Mouse (Mus musculus): ENCODE measurements around the gene Itm2c. TPM values are rescaled to one million over a fixed set of nuclear protein-coding genes. Genes with fewer than 3 reads are reported as not detected.

Itm2c gene
- polyA plus RNA-seq, 1 experiment from 2014 or later = 92.0 TPM

DNA sequence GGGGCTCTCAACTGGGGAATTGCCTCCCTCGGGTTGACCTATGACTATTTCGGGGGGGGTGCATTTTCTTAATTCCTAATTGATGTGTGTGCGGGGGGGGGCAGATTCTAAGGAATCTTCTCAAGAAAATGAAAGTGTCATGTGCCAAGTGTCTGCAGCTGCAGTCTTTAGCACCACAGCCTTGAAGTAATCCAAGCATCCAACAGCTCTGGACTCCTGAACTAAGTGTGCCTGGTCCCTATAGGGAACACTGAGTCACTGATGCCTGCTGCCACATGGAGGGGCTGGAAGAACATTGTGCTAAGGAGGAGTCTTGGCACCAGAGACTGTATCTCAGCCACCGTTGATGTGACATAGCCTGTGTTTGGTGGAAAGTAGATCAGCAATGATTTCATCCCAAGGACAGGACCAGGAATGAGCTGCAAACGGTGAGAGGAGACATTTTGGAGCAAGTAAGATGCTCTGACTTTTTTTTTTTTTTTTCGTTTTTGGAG, 36.8 kb upstream of the Itm2c start:
- ATAC-seq (replicated peaks; ENCODE audit: low FRiP score, low TSS enrichment, low read depth) (no peak), DNase-seq (ENCODE audit: low spot score) (no peak)
- no peak overlapping the region for H3K4me3 ChIP-seq (ENCODE audit: low read depth, low read length)
- H3K4me1 ChIP-seq (replicated peaks; ENCODE audit: control insufficient read depth, insufficient read depth, low read length) = no peaks in the 10 kb centered on the region
- peaks cover 3% of the 10 kb centered on the region; the same call in 1 of the 2 replicates for H3K36me3 ChIP-seq (ENCODE audit: control insufficient read depth, insufficient read depth, low read length)
- no peaks in the 10 kb centered on the region for H3K27me3 ChIP-seq (replicated peaks; ENCODE audit: control insufficient read depth, insufficient read depth, low read length)
- no peak overlapping the region for H3K27ac ChIP-seq (ENCODE audit: low read depth)
- no peak overlapping the region for H3K9ac ChIP-seq (ENCODE audit: low read length)
- no peak overlapping the region for H3K4me2 ChIP-seq (ENCODE audit: low read length)
- peaks cover 7% of the 10 kb centered on the region; the same call in 1 of the 2 replicates for H3K9me3 ChIP-seq (ENCODE audit: control insufficient read depth, low read length)
- 78% methylated on average over 6 of the region's 6 CpGs for WGBS

DNA sequence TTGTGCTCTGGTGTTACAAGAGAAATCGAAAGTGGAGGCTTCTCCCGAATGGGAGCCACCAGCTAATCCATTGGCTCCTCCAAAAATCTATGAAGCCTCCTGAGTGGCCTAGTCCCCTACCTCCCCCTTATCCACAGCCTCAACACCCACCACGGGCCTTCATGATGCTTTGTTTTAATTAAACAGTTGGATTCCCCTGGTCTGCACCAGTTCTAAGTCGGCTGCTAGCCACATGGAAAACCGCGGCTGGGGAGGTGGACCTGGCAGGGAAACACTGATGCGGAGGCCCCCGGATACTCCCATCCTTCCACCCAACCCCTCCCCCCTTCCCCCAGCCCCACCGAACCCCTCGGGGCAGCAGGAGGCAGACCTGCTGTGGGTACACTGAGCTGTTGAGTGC, 29.7 kb upstream of the Itm2c start:
- DNase-seq (ENCODE audit: low spot score) (no peak), ATAC-seq (replicated peaks; ENCODE audit: low FRiP score, low TSS enrichment, low read depth) (no peak)
- Histone ChIP-seq H3K27ac (ENCODE audit: low read depth) (no peak overlapping the region), H3K4me3 (ENCODE audit: low read depth, low read length) (no peak overlapping the region), H3K4me2 (ENCODE audit: low read length) (no peak overlapping the region), H3K9me3 (ENCODE audit: control insufficient read depth, low read length) (peaks cover 14% of the 10 kb centered on the region; the same call in 1 of the 2 replicates), H3K9ac (ENCODE audit: low read length) (no peak overlapping the region), H3K4me1 (replicated peaks; ENCODE audit: control insufficient read depth, insufficient read depth, low read length) (no peaks in the 10 kb centered on the region), H3K27me3 (replicated peaks; ENCODE audit: control insufficient read depth, insufficient read depth, low read length) (no peaks in the 10 kb centered on the region), H3K36me3 (ENCODE audit: control insufficient read depth, insufficient read depth, low read length) (no peaks in the 10 kb centered on the region)
- 84% methylated on average over 10 of the region's 10 CpGs for WGBS

DNA sequence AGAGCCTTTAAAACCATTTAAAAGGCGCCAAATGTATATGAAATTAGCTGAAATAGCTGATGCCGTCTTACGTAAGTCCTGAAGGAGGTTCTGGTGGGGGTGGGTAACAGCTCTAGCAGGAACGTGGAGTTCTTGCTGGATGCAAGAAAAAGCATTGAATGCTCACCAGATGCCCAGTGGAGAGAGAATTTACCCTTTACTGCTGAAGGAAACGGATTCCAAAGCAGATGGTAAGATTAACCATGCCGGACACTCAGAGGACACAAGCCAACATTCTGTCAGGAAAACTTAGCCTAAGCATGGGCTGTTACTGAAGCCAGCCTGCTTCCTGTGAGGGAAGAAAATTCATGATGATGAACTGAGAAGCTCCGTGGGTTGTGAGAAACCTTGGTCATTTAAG, 24.1 kb upstream of the Itm2c start:
- DNase-seq (ENCODE audit: low spot score) (no peak), ATAC-seq (replicated peaks; ENCODE audit: low FRiP score, low TSS enrichment, low read depth) (no peak)
- H3K4me1 ChIP-seq (replicated peaks; ENCODE audit: control insufficient read depth, insufficient read depth, low read length) = no peaks in the 10 kb centered on the region
- 0 out of 2 replicates have a peak, but pooled peaks cover 6% of the 10 kb centered on the region for H3K9me3 ChIP-seq (ENCODE audit: control insufficient read depth, low read length)
- no peak overlapping the region for H3K27ac ChIP-seq (ENCODE audit: low read depth)
- H3K36me3 ChIP-seq (ENCODE audit: control insufficient read depth, insufficient read depth, low read length) = no peaks in the 10 kb centered on the region
- no peak overlapping the region for H3K9ac ChIP-seq (ENCODE audit: low read length)
- no peaks in the 10 kb centered on the region for H3K27me3 ChIP-seq (replicated peaks; ENCODE audit: control insufficient read depth, insufficient read depth, low read length)
- no peak overlapping the region for H3K4me2 ChIP-seq (ENCODE audit: low read length)
- no peak overlapping the region for H3K4me3 ChIP-seq (ENCODE audit: low read depth, low read length)
- 78% methylated on average over 7 of the region's 7 CpGs for WGBS

DNA sequence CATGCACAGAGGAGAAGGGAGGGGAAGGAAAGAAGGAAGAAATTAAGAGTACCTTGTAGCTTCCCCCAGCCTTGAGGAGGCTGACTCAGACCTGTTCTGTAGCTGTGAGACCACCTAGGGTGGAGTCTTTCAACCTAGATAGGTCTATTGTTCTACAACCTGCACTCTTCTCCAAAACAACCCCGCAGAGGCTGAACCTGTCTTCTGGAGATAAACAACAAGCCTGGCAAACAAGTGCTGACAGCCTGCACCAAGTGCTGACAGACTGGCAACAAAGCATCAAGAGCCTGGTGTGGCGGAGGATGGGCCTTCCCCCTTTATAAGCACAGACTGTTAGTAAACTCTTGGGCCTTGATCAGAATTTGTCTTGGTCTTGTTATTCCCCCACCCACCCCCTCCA, 23.5 kb upstream of the Itm2c start:
- Histone ChIP-seq H3K4me3 (ENCODE audit: low read depth, low read length) (no peak overlapping the region), H3K9me3 (ENCODE audit: control insufficient read depth, low read length) (0 out of 2 replicates have a peak, but pooled peaks cover 7% of the 10 kb centered on the region), H3K27ac (ENCODE audit: low read depth) (no peak overlapping the region), H3K4me1 (replicated peaks; ENCODE audit: control insufficient read depth, insufficient read depth, low read length) (no peaks in the 10 kb centered on the region), H3K9ac (ENCODE audit: low read length) (no peak overlapping the region), H3K36me3 (ENCODE audit: control insufficient read depth, insufficient read depth, low read length) (no peaks in the 10 kb centered on the region), H3K4me2 (ENCODE audit: low read length) (no peak overlapping the region), H3K27me3 (replicated peaks; ENCODE audit: control insufficient read depth, insufficient read depth, low read length) (no peaks in the 10 kb centered on the region)
- WGBS = 66% methylated on average over 2 of the region's 2 CpGs
- ATAC-seq (replicated peaks; ENCODE audit: low FRiP score, low TSS enrichment, low read depth) = no peak
- DNase-seq (ENCODE audit: low spot score) = no peak

DNA sequence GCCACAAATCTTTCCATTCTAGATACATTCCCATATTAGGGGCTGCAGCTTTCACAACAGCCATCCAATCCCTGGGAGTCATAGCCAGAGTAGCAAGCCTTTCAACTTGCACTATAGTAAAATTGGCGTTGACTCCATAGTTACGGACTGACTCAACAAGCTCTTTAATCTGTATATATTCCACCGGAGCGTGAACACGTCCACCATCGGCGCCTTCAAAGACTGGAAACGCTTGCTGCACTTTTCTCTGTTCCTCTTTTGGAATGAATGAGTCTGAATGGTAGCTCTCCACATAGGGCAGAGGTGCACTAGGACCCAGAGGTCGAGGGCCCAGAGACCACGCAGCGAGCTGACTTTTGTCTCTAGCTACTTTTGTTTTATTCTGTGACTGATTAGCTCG, 12.1 kb upstream of the Itm2c start:
- Histone ChIP-seq H3K4me3 (ENCODE audit: low read depth, low read length) (no peak overlapping the region), H3K4me1 (replicated peaks; ENCODE audit: control insufficient read depth, insufficient read depth, low read length) (no peaks in the 10 kb centered on the region), H3K27ac (ENCODE audit: low read depth) (no peak overlapping the region), H3K9me3 (ENCODE audit: control insufficient read depth, low read length) (peaks cover 14% of the 10 kb centered on the region; the same call in 1 of the 2 replicates), H3K4me2 (ENCODE audit: low read length) (no peak overlapping the region), H3K36me3 (ENCODE audit: control insufficient read depth, insufficient read depth, low read length) (no peaks in the 10 kb centered on the region), H3K27me3 (replicated peaks; ENCODE audit: control insufficient read depth, insufficient read depth, low read length) (no peaks in the 10 kb centered on the region), H3K9ac (ENCODE audit: low read length) (no peak overlapping the region)
- ATAC-seq (replicated peaks; ENCODE audit: low FRiP score, low TSS enrichment, low read depth) = no peak
- 94% methylated on average over 12 of the region's 12 CpGs for WGBS
- no peak for DNase-seq (ENCODE audit: low spot score)

DNA sequence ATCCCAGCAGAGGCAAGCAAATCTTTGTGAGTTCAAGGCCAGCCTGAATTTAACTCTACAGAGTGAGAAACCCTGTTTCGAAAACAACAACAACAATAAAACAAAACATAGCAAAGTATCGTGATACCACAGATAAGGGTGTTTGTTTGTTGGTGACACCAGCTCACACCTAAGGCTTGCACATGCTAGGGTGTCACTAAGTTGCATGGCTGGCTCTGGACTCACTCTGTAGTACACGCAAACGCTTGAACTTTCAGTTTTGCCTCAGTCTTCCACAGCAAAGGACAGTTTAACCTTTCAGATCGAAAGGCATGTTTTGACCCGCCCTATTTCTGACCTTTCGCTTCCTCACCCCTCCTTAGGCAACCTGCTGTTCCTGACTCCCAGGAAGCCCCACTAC, 6.9 kb upstream of the Itm2c start:
- no peaks in the 10 kb centered on the region for H3K27me3 ChIP-seq (replicated peaks; ENCODE audit: control insufficient read depth, insufficient read depth, low read length)
- DNase-seq (ENCODE audit: low spot score) (no peak), ATAC-seq (replicated peaks; ENCODE audit: low FRiP score, low TSS enrichment, low read depth) (no peak)
- H3K27ac ChIP-seq (ENCODE audit: low read depth) = no peak overlapping the region
- no peaks in the 10 kb centered on the region for H3K9me3 ChIP-seq (ENCODE audit: control insufficient read depth, low read length)
- no peak overlapping the region for H3K9ac ChIP-seq (ENCODE audit: low read length)
- no peaks in the 10 kb centered on the region for H3K36me3 ChIP-seq (ENCODE audit: control insufficient read depth, insufficient read depth, low read length)
- WGBS = 88% methylated on average over 7 of the region's 7 CpGs
- no peaks in the 10 kb centered on the region for H3K4me1 ChIP-seq (replicated peaks; ENCODE audit: control insufficient read depth, insufficient read depth, low read length)
- H3K4me3 ChIP-seq (ENCODE audit: low read depth, low read length) = no peak overlapping the region
- H3K4me2 ChIP-seq (ENCODE audit: low read length) = no peak overlapping the region

DNA sequence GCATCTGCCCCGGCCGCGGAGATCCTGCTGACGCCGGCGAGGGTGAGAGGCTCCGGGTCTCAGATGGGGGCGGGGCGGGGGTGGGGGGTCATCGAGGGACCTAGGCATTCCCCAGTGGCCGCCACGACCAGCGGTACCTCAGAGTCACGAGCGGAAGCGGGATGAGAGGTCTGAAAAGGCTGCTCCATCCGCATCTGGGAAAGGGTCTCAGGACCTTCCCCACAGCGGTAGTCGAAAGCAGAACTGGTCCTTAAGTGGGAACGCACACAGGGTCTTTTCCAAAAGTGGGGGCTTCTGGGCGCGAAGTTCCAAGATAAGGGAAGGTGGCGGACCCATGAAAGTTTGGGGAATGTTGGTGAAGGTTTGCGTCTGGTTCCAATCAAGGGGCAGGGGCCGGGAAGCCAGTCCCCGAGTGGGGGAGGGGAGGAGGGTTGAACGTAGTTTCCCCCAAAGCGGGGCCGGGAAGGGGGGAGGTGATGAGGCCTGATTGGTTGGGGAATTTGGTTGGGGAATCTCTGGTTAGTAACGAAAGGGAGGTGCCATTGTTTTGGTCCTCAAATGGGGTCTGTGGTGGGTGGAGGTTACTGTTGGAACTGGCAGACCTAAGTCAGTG, 773 bp downstream of the Itm2c start:
- WGBS = 2% methylated on average over 30 of the region's 30 CpGs
- H3K9me3 ChIP-seq (ENCODE audit: control insufficient read depth, low read length) = no peaks in the 10 kb centered on the region
- H3K4me2 ChIP-seq (ENCODE audit: low read length) = peak overlapping the region; percentile 87
- peak overlapping the region; percentile 74 for H3K9ac ChIP-seq (ENCODE audit: low read length)
- peaks cover 36% of the 10 kb centered on the region for H3K4me1 ChIP-seq (replicated peaks; ENCODE audit: control insufficient read depth, insufficient read depth, low read length)
- no peaks in the 10 kb centered on the region for H3K36me3 ChIP-seq (ENCODE audit: control insufficient read depth, insufficient read depth, low read length)
- H3K4me3 ChIP-seq (ENCODE audit: low read depth, low read length) = peak overlapping the region; percentile 83
- peak overlapping the region; percentile 83 for H3K27ac ChIP-seq (ENCODE audit: low read depth)
- DNase-seq (ENCODE audit: low spot score) (peak; percentile 87), ATAC-seq (replicated peaks; ENCODE audit: low FRiP score, low TSS enrichment, low read depth) (peak; percentile 42)
- H3K27me3 ChIP-seq (replicated peaks; ENCODE audit: control insufficient read depth, insufficient read depth, low read length) = no peaks in the 10 kb centered on the region

DNA sequence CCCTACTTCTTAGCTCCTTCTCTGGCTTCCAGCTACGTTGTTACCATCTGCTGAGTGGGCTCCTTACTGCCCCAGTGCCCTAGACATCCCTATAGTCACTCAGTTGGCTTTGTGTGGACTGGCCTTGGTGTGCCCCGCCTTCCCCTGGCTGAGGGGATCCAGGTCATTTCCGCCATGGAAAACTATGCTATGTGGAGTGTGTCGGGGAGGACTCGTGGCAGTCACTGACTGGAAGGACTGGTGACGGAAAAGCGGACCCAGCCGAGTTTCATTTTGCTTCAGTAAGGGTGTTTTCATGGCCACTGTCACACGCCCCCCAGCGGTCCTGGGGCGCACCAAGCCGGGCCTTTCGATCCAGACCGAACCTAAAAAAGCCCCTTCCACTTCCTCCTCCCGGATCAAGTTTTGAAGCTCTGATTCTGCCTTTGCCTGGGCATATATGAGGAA, 1.3 kb downstream of the Itm2c start:
- peak overlapping the region; percentile 83; the same call in 1 of the 2 replicates for H3K27ac ChIP-seq (ENCODE audit: low read depth)
- no peaks in the 10 kb centered on the region for H3K9me3 ChIP-seq (ENCODE audit: control insufficient read depth, low read length)
- peak overlapping the region; percentile 87 for H3K4me2 ChIP-seq (ENCODE audit: low read length)
- peak; percentile 73 for ATAC-seq (replicated peaks; ENCODE audit: low FRiP score, low TSS enrichment, low read depth)
- no peaks in the 10 kb centered on the region for H3K27me3 ChIP-seq (replicated peaks; ENCODE audit: control insufficient read depth, insufficient read depth, low read length)
- no peaks in the 10 kb centered on the region for H3K36me3 ChIP-seq (ENCODE audit: control insufficient read depth, insufficient read depth, low read length)
- DNase-seq (ENCODE audit: low spot score) = peak; percentile 76
- 9% methylated on average over 15 of the region's 15 CpGs for WGBS
- peak overlapping the region; percentile 83 for H3K4me3 ChIP-seq (ENCODE audit: low read depth, low read length)
- H3K9ac ChIP-seq (ENCODE audit: low read length) = peak overlapping the region; percentile 74
- H3K4me1 ChIP-seq (replicated peaks; ENCODE audit: control insufficient read depth, insufficient read depth, low read length) = peaks cover 38% of the 10 kb centered on the region

DNA sequence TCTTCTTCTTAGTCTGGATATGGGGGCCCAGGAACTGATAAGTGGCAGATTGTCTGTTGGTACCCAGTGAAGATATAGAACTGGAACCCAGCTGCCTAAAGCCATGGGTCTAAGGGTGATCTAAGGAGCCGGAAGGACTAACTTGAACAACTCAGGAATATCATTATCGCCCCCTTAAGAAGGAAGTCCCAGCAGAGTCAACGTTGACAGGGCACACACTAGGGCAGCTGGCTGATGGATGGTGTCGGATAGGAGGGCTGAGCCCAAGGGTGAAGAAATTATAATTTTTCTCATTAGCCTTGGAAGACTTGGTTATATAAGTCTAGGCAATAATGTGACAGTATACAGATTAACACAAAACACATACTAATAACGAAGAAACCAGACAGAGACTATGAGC, 2.0 kb downstream of the Itm2c start:
- peak overlapping the region; percentile 74; the same call in 1 of the 2 replicates for H3K9ac ChIP-seq (ENCODE audit: low read length)
- H3K4me2 ChIP-seq (ENCODE audit: low read length) = peak overlapping the region; percentile 87
- H3K27ac ChIP-seq (ENCODE audit: low read depth) = no peak overlapping the region
- WGBS = 82% methylated on average over 5 of the region's 5 CpGs
- H3K27me3 ChIP-seq (replicated peaks; ENCODE audit: control insufficient read depth, insufficient read depth, low read length) = no peaks in the 10 kb centered on the region
- H3K4me3 ChIP-seq (ENCODE audit: low read depth, low read length) = no peak overlapping the region; the same call in 1 of the 2 replicates
- no peaks in the 10 kb centered on the region for H3K36me3 ChIP-seq (ENCODE audit: control insufficient read depth, insufficient read depth, low read length)
- no peak for DNase-seq (ENCODE audit: low spot score)
- H3K4me1 ChIP-seq (replicated peaks; ENCODE audit: control insufficient read depth, insufficient read depth, low read length) = peaks cover 44% of the 10 kb centered on the region
- no peaks in the 10 kb centered on the region for H3K9me3 ChIP-seq (ENCODE audit: control insufficient read depth, low read length)
- ATAC-seq (replicated peaks; ENCODE audit: low FRiP score, low TSS enrichment, low read depth) = no peak

Measured in intestine, embryonic 14.5 days (tissue).